Mouse (Mus musculus): ENCODE data around the gene Sp7.

GRCm38 (mm10) chr15:102370727-102371126 is 3.7 kb upstream of the Sp7 start:
- TF ChIP-seq CTCF (IDR thresholded peaks at IDR 0.05; ENCODE audit: low read depth) (no peak), EP300 (optimal IDR thresholded peaks at IDR 0.05) (no peak)
